26 mouse cellular contexts compared by ENCODE assay signal in genomic region chr1:57901494-57901893, GRCm38 (mm10).
"Had no signal": no experiment of that assay in that cellular context is flagged by ENCODE, and none has a peak within 500 bp of the region (broad histone marks: within the 10 kb centered on the region; RNA-seq: fewer than 3 reads in every experiment).

No protein-coding gene starts in this region.

- H3K27ac ChIP-seq: heart, adult 2 months; heart, embryonic 13.5 days; heart, embryonic 15.5 days; hindbrain, embryonic 13.5 days; hindbrain, embryonic 15.5 days; intestine, embryonic 15.5 days; layer of hippocampus, adult 2 months; left cerebral cortex, adult 2 months; limb, embryonic 13.5 days; limb, embryonic 15.5 days; liver, embryonic 12.5 days; liver, embryonic 14.5 days had no signal

- H3K27me3 ChIP-seq: heart, embryonic 13.5 days; heart, embryonic 15.5 days; hindbrain, embryonic 13.5 days; hindbrain, embryonic 15.5 days; intestine, embryonic 15.5 days; limb, embryonic 13.5 days; limb, embryonic 15.5 days; liver, embryonic 12.5 days had no signal

- H3K36me3 ChIP-seq: intestine, embryonic 15.5 days; liver, embryonic 12.5 days had no signal

- H3K4me1 ChIP-seq: hindbrain, embryonic 13.5 days; hindbrain, embryonic 15.5 days; liver, embryonic 12.5 days had no signal

- ATAC-seq: inflammation-experienced regulatory T-cells, adult 6 months; intestine, embryonic 15.5 days; intestine, postnatal 0 days; liver, embryonic 12.5 days had no signal

- H3K9ac ChIP-seq: heart, embryonic 13.5 days; heart, embryonic 15.5 days; hindbrain, embryonic 13.5 days; hindbrain, embryonic 15.5 days; intestine, embryonic 15.5 days; limb, embryonic 13.5 days; limb, embryonic 15.5 days; liver, embryonic 12.5 days; liver, embryonic 14.5 days had no signal

- DNase-seq: gastrocnemius, postnatal 14 days; gastrocnemius, postnatal 36 days; heart, adult 11 months; heart, adult 2 months; heart, postnatal 14 days; heart, postnatal 36 days; kidney, adult 18-20 months; kidney, adult 8-10 months; kidney, postnatal 10 days; kidney, postnatal 25 days; kidney, postnatal 4 days; left cerebral cortex, postnatal 4 days had no signal

- H3K4me3 ChIP-seq: heart, adult 2 months; heart, embryonic 13.5 days; heart, embryonic 15.5 days; hindbrain, embryonic 13.5 days; hindbrain, embryonic 15.5 days; intestine, embryonic 15.5 days; layer of hippocampus, adult 2 months; left cerebral cortex, adult 2 months; limb, embryonic 13.5 days; limb, embryonic 15.5 days; liver, embryonic 12.5 days had no signal

- H3K4me2 ChIP-seq: heart, embryonic 11.5 days; heart, embryonic 13.5 days; heart, embryonic 15.5 days; hindbrain, embryonic 13.5 days; hindbrain, embryonic 15.5 days; intestine, embryonic 15.5 days; limb, embryonic 13.5 days; limb, embryonic 15.5 days; liver, embryonic 12.5 days had no signal

- H3K9me3 ChIP-seq: heart, embryonic 13.5 days; heart, embryonic 15.5 days; hindbrain, embryonic 13.5 days; hindbrain, embryonic 15.5 days; intestine, embryonic 15.5 days; limb, embryonic 13.5 days; limb, embryonic 15.5 days; liver, embryonic 12.5 days had no signal
